In the genomic region with DNA sequence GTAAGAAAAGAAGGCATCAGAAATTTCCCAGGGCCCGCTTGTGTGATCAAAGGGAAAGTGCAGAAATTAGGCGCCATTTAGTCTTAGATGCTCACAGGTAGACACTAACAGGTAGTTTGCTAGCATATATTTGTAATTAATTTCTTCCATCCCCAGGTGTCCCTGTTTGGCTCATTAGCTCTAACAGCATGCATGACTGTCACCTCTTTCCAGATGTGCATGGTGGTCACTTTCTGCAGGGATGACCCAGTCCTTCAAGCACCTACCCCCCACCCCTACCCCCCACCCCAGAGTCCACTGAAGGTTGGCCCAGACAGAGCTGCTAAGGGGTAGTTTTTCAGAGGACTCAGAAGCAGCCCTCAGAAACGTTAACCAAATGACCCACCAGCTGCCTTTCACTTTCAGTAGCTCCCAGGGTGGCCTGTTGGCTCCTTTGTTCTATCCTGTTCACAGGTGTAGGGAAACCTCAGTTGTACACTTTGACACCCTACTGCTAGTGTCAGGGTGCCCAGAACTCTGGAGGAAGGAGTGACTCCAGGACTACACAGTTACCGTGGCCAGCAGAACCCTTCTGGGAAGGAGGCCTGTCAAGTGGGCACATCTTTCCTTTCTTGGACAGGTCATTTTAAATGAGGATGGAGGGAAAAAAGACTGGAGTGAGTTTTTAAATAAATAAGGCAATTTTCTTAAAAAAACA, we compare ENCODE assay signal across 12 mouse cellular contexts. TPM values are rescaled to one million over a fixed set of nuclear protein-coding genes. Genes with fewer than 3 reads are reported as not detected.
DNase-seq lines count a peak whose midpoint lies in the region; ATAC-seq lines count a peak whose summit lies in the region.
"Had no signal": no experiment of that assay in that cellular context is flagged by ENCODE, and none has a peak within 500 bp of the region (broad histone marks: within the 10 kb centered on the region; RNA-seq: fewer than 3 reads in every experiment).

No protein-coding gene starts in this region.

- ATAC-seq in heart, embryonic 15.5 days (replicated peaks; ENCODE audit: insufficient number of reproducible peaks, insufficient read depth, low FRiP score, low read depth) = no peak
- ATAC-seq in embryonic facial prominence, embryonic 11.5 days (replicated peaks; ENCODE audit: insufficient number of reproducible peaks, low FRiP score, low TSS enrichment, low read depth) = no peak; the same call in 1 of the 2 replicates
- peak; percentile 38 for ATAC-seq in hindbrain, embryonic 16.5 days
- ATAC-seq in midbrain, embryonic 12.5 days (ENCODE audit: low FRiP score, low read depth) = peak; percentile 53; the same call in 1 of the 2 replicates
- ATAC-seq in erythroid progenitor cell, adult 5-6 weeks (replicated peaks; ENCODE audit: low FRiP score, poor library complexity, severe bottlenecking) = no peak

- DNase-seq in heart, adult 9 months (ENCODE audit: low spot score in 2 of 2) = no peak
- no peak for DNase-seq in embryonic facial prominence, embryonic 11.5 days (ENCODE audit: low spot score)
- DNase-seq in urinary bladder, postnatal 36 days (ENCODE audit: low spot score in 2 of 2) = no peak
- DNase-seq in adrenal gland, postnatal 4 days (ENCODE audit: low spot score in 2 of 2) = no peak
- DNase-seq: adrenal gland, adult 8-10 months; cerebellum, postnatal 36 days; gastrocnemius, postnatal 36 days; lung, postnatal 14 days had no signal

- no peak overlapping the region for H3K9ac ChIP-seq in heart, embryonic 15.5 days
- no peak overlapping the region for H3K9ac ChIP-seq in embryonic facial prominence, embryonic 11.5 days (replicated peaks; ENCODE audit: low read length)
- peak overlapping the region; percentile 58; the same call in 1 of the 2 replicates for H3K9ac ChIP-seq in hindbrain, embryonic 16.5 days (ENCODE audit: low read depth, low read length)
- H3K9ac ChIP-seq in midbrain, embryonic 12.5 days (replicated peaks) = peak overlapping the region; percentile 44; the same call in 1 of the 2 replicates

- no peaks in the 10 kb centered on the region; the same call in 1 of the 2 replicates for H3K27me3 ChIP-seq in heart, embryonic 15.5 days
- no peaks in the 10 kb centered on the region for H3K27me3 ChIP-seq in embryonic facial prominence, embryonic 11.5 days (ENCODE audit: control insufficient read depth, insufficient read depth, low read length)
- H3K27me3 ChIP-seq in hindbrain, embryonic 16.5 days (replicated peaks; ENCODE audit: control insufficient read depth, insufficient read depth, low read length) = no peaks in the 10 kb centered on the region
- H3K27me3 ChIP-seq in midbrain, embryonic 12.5 days = peaks cover 26% of the 10 kb centered on the region

- H3K4me3 ChIP-seq in heart, embryonic 15.5 days = peak overlapping the region; percentile 45
- peak overlapping the region; percentile 16; the same call in 1 of the 2 replicates for H3K4me3 ChIP-seq in embryonic facial prominence, embryonic 11.5 days (ENCODE audit: low read depth, low read length)
- peak overlapping the region; percentile 42 for H3K4me3 ChIP-seq in hindbrain, embryonic 16.5 days (ENCODE audit: low read length)
- H3K4me3 ChIP-seq in midbrain, embryonic 12.5 days = peak overlapping the region; percentile 37

- WGBS in heart, embryonic 15.5 days = 39% methylated on average over 4 of the region's 4 CpGs
- WGBS in embryonic facial prominence, embryonic 11.5 days = 36% methylated on average over 4 of the region's 4 CpGs
- WGBS in hindbrain, embryonic 16.5 days = 25% methylated on average over 4 of the region's 4 CpGs
- 34% methylated on average over 4 of the region's 4 CpGs for WGBS in midbrain, embryonic 12.5 days

- H3K27ac ChIP-seq in heart, embryonic 15.5 days = no peak overlapping the region
- H3K27ac ChIP-seq in embryonic facial prominence, embryonic 11.5 days (replicated peaks; ENCODE audit: low read depth, low read length) = no peak overlapping the region
- no peak overlapping the region for H3K27ac ChIP-seq in hindbrain, embryonic 16.5 days (ENCODE audit: low read depth, low read length)
- no peak overlapping the region for H3K27ac ChIP-seq in midbrain, embryonic 12.5 days (replicated peaks)

- H3K4me2 ChIP-seq in heart, embryonic 15.5 days = peak overlapping the region; percentile 78
- H3K4me2 ChIP-seq in embryonic facial prominence, embryonic 11.5 days (ENCODE audit: low read depth, low read length) = peak overlapping the region; percentile 38
- peak overlapping the region; percentile 75 for H3K4me2 ChIP-seq in hindbrain, embryonic 16.5 days (ENCODE audit: low read length)
- H3K4me2 ChIP-seq in midbrain, embryonic 12.5 days (replicated peaks) = peak overlapping the region; percentile 58

- no peaks in the 10 kb centered on the region for H3K36me3 ChIP-seq in heart, embryonic 15.5 days
- no peaks in the 10 kb centered on the region for H3K36me3 ChIP-seq in embryonic facial prominence, embryonic 11.5 days (replicated peaks; ENCODE audit: control insufficient read depth, insufficient read depth, low read depth, low read length)
- H3K36me3 ChIP-seq in hindbrain, embryonic 16.5 days (ENCODE audit: control insufficient read depth, insufficient read depth, low read length) = no peaks in the 10 kb centered on the region
- H3K36me3 ChIP-seq in midbrain, embryonic 12.5 days = no peaks in the 10 kb centered on the region

- no peaks in the 10 kb centered on the region for H3K9me3 ChIP-seq in heart, embryonic 15.5 days (replicated peaks)
- H3K9me3 ChIP-seq in embryonic facial prominence, embryonic 11.5 days (replicated peaks; ENCODE audit: control insufficient read depth, low read length) = no peaks in the 10 kb centered on the region
- no peaks in the 10 kb centered on the region for H3K9me3 ChIP-seq in hindbrain, embryonic 16.5 days (ENCODE audit: control insufficient read depth, low read length)
- no peaks in the 10 kb centered on the region for H3K9me3 ChIP-seq in midbrain, embryonic 12.5 days

- peaks cover 9% of the 10 kb centered on the region for H3K4me1 ChIP-seq in heart, embryonic 15.5 days (replicated peaks)
- no peaks in the 10 kb centered on the region for H3K4me1 ChIP-seq in embryonic facial prominence, embryonic 11.5 days (ENCODE audit: control insufficient read depth, insufficient read depth, low read length)
- H3K4me1 ChIP-seq in hindbrain, embryonic 16.5 days (ENCODE audit: control insufficient read depth, insufficient read depth, low read depth, low read length) = peaks cover 5% of the 10 kb centered on the region
- peaks cover 23% of the 10 kb centered on the region for H3K4me1 ChIP-seq in midbrain, embryonic 12.5 days

RNA-seq across cellular contexts. Expression of a gene that starts 43.2 kb away (rescaled TPM):
- polyA plus RNA-seq in heart, embryonic 15.5 days (2015; fragmentation: Nextera tagmentation; extraction: Ambion mirVana) = 20.4 and 24.5 TPM in 2 replicates
- polyA plus RNA-seq in embryonic facial prominence, embryonic 11.5 days (2014; fragmentation: Nextera tagmentation; extraction: Ambion mirVana) = 60.6 and 64.4 TPM in 2 replicates
- polyA plus RNA-seq in hindbrain, embryonic 16.5 days (2015; fragmentation: Nextera tagmentation; extraction: Ambion mirVana) = 34.9 and 38.1 TPM in 2 replicates
- polyA plus RNA-seq in midbrain, embryonic 12.5 days (2016; fragmentation: Nextera tagmentation; extraction: Ambion mirVana) = 47.6 and 49.3 TPM in 2 replicates
- 8.8 and 12.3 TPM in 2 replicates for total RNA-seq in erythroid progenitor cell, adult 5-6 weeks (2015; ENCODE audit: low replicate concordance)
- total RNA-seq in erythroid progenitor cell, adult 5-6 weeks (2017; ENCODE audit: low replicate concordance) = 6.0 and 6.4 TPM in 2 replicates
- 10 to 100 TPM; 25.6 to 29.2 TPM for total RNA-seq in adrenal gland, postnatal 4 days (2021)

Comparison
In these comparisons a context has a peak if more than half of its experiments do, and no peak if none do; other contexts are left out.
1. ATAC-seq: peak in hindbrain, embryonic 16.5 days (single experiment) and midbrain, embryonic 12.5 days (single experiment); none in heart, embryonic 15.5 days (single experiment), embryonic facial prominence, embryonic 11.5 days (single experiment) and erythroid progenitor cell, adult 5-6 weeks (single experiment).
2. H3K9ac ChIP-seq: peak in hindbrain, embryonic 16.5 days (single experiment) and midbrain, embryonic 12.5 days (single experiment); none in heart, embryonic 15.5 days (single experiment) and embryonic facial prominence, embryonic 11.5 days (single experiment).
3. Peak in every context shown above with its lines, with median percentiles within 50 percentile points of each other: H3K4me2 ChIP-seq and H3K4me3 ChIP-seq.